Mouse (Mus musculus): ENCODE measurements around the gene Zscan2.

GRCm38 (mm10) chr7:80863520-80863919 lies 2.8 kb downstream of the Zscan2 start:
- TF ChIP-seq CTCF (IDR thresholded peaks at IDR 0.05; ENCODE audit: extremely low read depth, insufficient read depth, insufficient read length, insufficient replicate concordance) (no peak), POLR2A (IDR thresholded peaks at IDR 0.05; ENCODE audit: low read depth, low read length) (no peak)

All from spleen, adult 2 months (tissue).